Mouse (Mus musculus) kidney, adult 2 months (tissue): ENCODE data around the gene Pdzd2.

Experiments
- CTCF ChIP-seq: fragments of 200-500 bp; conservative IDR thresholded peaks from 2 replicates; pipeline ENCODE4 v1.5.1; 2011; ENCODE audit warnings: low read depth, mild to moderate bottlenecking, control low read depth, low read length, moderate library complexity, mixed read lengths; ENCODE audit not compliant: insufficient read depth, insufficient read length
- POLR2A ChIP-seq: fragments of 200-500 bp; IDR thresholded peaks from one replicate; pipeline ENCODE4 v1.6.1; 2011; ENCODE audit warnings: low read depth, low read length, control low read depth

DNA sequence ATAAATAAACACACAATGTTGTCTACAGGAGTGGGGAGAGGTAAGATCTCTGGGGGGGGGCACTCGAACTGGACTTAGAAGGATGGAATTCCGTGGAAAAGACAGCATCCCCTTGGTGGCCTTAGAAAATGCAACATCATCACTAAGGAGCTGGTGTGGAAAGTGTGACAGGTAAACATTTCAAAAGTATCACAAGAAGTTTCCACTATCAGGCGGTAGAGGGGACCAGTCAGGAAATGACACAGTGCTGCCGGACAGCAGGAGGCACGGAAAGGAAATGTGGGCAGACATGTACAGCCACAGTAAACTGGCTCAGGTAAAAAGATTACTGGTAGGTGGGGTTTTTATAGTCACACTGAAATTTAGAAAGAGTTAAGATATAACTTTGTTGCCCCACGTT lies 160.5 kb downstream of the Pdzd2 start:
- TF ChIP-seq CTCF = no peak
- no peak for TF ChIP-seq POLR2A
